7 mouse cellular contexts compared by ENCODE assay signal in the genomic region with DNA sequence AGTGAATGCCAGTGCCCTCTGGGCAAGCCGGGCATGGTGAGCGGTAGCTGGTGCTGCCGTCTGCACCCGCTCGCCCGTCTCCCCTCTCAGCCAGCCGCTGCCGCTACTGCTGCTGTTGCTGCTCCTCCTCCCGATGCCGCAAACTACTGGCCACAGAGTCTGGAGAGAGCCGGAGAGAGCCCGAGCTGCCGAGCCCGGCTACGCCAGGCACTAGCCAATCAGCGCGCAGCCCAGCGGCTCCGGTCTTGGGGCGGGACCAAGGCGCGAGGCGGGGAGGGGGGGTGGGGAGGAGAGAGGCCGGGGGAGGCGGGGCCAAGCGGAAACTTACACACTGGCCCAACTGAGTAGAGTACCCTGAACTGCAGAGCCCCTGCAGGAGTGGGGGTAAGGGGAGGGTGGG. TPM values are rescaled to one million over a fixed set of nuclear protein-coding genes. Genes with fewer than 3 reads are reported as not detected.
DNase-seq lines count a peak whose midpoint lies in the region.

Gene Pcdh19, minus strand, starts transcription at position 148 of the 400 bp plus-strand sequence.

- DNase-seq in ZHBTc4 (ENCODE audit: low read depth, low spot score): peak; percentile 87
- DNase-seq in cerebellum, adult 9-10 months: peak; percentile 20
- peak; percentile 47 to 72 for DNase-seq in frontal cortex, postnatal 10 days (ENCODE audit: low spot score in 2 of 2)
- peak; percentile 85 for DNase-seq in hindbrain, embryonic 10.5 days (ENCODE audit: low spot score)
- peak; percentile 65 to 78 for DNase-seq in layer of hippocampus, postnatal 10 days (ENCODE audit: low spot score in 2 of 2)
- DNase-seq in lung, postnatal 10 days: peak; percentile 71
- peak; percentile 81 for DNase-seq in right cerebral cortex, adult 18-20 months

- peaks cover 54% of the 10 kb centered on the region for H3K27me3 ChIP-seq in hindbrain, embryonic 10.5 days (ENCODE audit: insufficient read depth, poor library complexity, severe bottlenecking)

- no peaks in the 10 kb centered on the region for H3K36me3 ChIP-seq in hindbrain, embryonic 10.5 days

- H3K9me3 ChIP-seq in hindbrain, embryonic 10.5 days: peaks cover 8% of the 10 kb centered on the region

- H3K4me1 ChIP-seq in hindbrain, embryonic 10.5 days (replicated peaks): 0 out of 2 replicates have a peak, but pooled peaks cover 15% of the 10 kb centered on the region

- peak within 1 kb of the TSS; percentile 63 for H3K4me3 ChIP-seq in hindbrain, embryonic 10.5 days

- WGBS in hindbrain, embryonic 10.5 days: 34% methylated on average over 24 of the region's 26 CpGs

- peak within 1 kb of the TSS; percentile 80 for H3K27ac ChIP-seq in hindbrain, embryonic 10.5 days

RNA-seq across cellular contexts. Expression of gene Pcdh19, which starts in this region (rescaled TPM):
- polyA plus RNA-seq in hindbrain, embryonic 10.5 days (2016; fragmentation: Nextera tagmentation; extraction: Ambion mirVana): 2.8 and 3.1 TPM in 2 replicates
- 10 to 100 TPM; 71.3 to 87.9 TPM for total RNA-seq in layer of hippocampus, postnatal 10 days (2021)

Comparison
In these comparisons a context has a peak if more than half of its experiments do, and no peak if none do; other contexts are left out.
1. Peak in every context shown above with its lines: DNase-seq, H3K4me3 ChIP-seq and H3K27ac ChIP-seq.
2. DNase-seq: peak in every context shown above with its lines; median percentile 87 in ZHBTc4; 85 in hindbrain, embryonic 10.5 days; 81 in right cerebral cortex, adult 18-20 months; 72 in layer of hippocampus, postnatal 10 days; 71 in lung, postnatal 10 days; 60 in frontal cortex, postnatal 10 days; 20 in cerebellum, adult 9-10 months.